Mouse (Mus musculus) spleen, adult 18-20 months (tissue): ENCODE data around the gene Rbfox1.

Experiments
- DNase-seq, 2 experiments: peaks; one replicate each; pipeline ENCODE4 v3.0.0; 2022; ENCODE audit warnings: mixed read lengths in 2 of 2

Rbfox1 gene

GRCm38 (mm10) chr16:7447718-7448649 lies 1562.8 kb downstream of the Rbfox1 start:
- DNase-seq, result no peak

GRCm38 (mm10) chr16:7451193-7451592 lies 1566.0 kb downstream of the Rbfox1 start:
- DNase-seq, result no peak

- no peak for DNase-seq
Observed at GRCm38 (mm10) chr16:7457571-7457970, 1572.4 kb downstream of the Rbfox1 start.
